Mouse (Mus musculus) frontal cortex, postnatal 36 days (tissue): ENCODE measurements around the gene Serpinf2.
"Not testable (repeated sequence)": the region's sequence is repeated elsewhere in the genome, so short reads cannot be mapped to it uniquely, and the experiment has no call there.

Experiments
- DNase-seq, 2 experiments: peaks; one replicate each; pipeline ENCODE4 v3.0.0; 2022; ENCODE audit warnings: low spot score in 2 of 2

Gene Serpinf2

DNA sequence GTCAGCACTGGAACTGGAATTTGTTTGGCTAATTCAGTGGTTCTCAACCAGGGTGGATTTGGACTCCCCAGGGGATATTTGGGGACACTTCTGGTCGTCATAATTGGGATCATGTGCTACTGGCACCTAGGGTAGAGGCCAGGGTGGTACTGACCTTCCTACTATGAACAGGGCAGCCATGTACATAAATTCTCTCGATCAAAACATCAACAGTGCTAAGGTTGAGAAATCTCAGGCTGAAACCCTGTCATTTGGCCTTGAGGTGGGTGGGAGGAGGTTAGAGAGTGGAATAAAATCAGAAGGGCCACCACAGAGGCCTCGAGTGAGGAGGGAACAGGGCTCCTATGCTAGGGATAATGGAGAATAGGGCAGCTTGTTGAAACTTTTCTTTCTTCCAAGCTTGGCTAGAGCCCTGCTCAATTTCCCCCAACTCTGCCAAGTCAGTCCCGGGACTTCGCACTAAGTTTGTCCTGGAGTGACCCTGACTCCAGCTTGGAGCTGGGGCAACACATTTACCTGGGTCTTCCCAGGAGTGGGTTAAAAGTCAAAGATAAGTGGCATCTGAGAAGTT, 19.8 kb upstream of the Serpinf2 start:
- DNase-seq = no peak

DNA sequence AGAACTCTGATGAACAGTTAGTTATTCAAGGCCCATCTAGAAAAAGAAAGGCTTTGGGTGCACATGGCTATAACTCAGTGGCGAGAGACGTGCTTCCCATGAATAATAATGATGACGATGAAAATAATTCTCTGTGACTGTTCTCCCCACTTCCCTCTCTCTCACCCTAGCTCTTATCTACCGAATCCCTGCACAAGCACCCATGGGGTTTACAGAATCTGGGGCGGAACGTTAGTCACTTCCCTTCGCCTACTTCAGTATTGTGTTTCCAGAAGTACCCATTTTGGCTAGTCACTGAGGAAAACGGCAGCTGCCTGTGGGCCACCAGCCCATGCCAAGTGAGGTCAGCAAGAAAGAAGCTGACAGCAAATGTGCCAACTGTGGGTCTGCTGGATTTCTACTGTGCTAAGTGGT, 19.2 kb upstream of the Serpinf2 start:
- no peak for DNase-seq

GRCm38 (mm10) chr11:75458169-75458568, 18.8 kb upstream of the Serpinf2 start:
- DNase-seq = no peak

GRCm38 (mm10) chr11:75456440-75456871, 17.1 kb upstream of the Serpinf2 start:
- no peak for DNase-seq

DNA sequence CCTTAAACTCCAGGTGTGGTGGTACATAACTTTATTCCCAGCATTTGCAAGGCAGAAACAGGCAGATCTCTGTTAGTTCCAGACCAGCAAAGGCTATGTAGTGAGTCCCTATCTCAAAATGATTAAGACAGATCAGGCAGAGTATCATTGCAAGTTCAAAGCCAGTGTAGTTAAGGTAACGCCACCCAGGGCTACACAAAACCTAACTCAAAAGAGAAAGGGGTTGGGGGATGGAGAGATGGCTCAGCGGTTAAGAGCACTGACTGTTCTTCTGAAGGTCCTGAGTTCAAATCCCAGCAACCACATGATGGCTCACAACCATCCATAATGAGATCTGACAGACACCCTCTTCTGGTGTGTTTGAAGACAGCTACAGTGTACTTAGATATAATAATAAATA, 16.6 kb upstream of the Serpinf2 start:
- not testable (repeated sequence) for DNase-seq

- DNase-seq = no peak
Observed at GRCm38 (mm10) chr11:75455041-75455736, 15.8 kb upstream of the Serpinf2 start.

- peak; percentile 88 to 91 for DNase-seq
Observed at GRCm38 (mm10) chr11:75453991-75454930, 14.9 kb upstream of the Serpinf2 start, which contains the start of gene Wdr81. Gene Wdr81, minus strand, starts transcription at chr11:75454717.

DNA sequence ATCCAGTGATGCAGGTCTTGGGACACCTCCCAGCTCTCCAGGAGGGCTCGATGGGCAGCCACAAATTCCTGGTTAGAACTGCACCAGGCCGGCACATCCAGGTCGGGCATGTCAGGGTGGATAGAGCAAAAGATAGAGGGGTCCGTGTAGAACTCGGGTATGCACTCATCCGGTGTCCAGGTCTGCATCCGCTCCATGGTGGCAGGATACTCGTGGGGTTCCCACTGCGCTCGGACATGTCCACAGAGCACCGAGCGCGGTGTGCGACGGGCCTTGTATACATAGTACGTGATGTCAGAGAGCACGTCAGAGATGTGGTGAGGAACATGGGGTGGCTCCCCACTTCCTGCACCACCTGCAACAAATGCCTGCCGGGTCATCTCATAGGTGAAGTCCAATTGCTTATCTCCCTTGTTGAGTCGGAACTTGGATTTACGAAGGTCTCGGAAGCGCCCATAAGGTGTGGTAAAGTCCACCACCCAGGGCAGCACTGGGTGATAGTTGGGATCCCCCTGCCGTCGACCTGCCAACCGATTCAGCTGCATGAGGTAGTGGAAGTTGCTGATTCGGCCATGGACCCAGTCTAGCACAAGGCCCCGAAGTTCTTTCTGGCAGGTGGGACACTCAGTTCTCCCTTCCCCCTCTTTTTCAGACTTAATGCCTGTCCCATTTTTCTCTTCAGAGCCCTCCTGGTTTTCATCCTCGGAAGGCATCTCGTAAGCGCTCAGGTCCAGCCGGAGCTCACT, 13.6 kb upstream of the Serpinf2 start:
- DNase-seq = no peak

GRCm38 (mm10) chr11:75452081-75452480, 12.7 kb upstream of the Serpinf2 start:
- DNase-seq = no peak

GRCm38 (mm10) chr11:75450936-75451335, 11.5 kb upstream of the Serpinf2 start:
- no peak for DNase-seq

GRCm38 (mm10) chr11:75450304-75450908, 11.0 kb upstream of the Serpinf2 start:
- no peak for DNase-seq

DNA sequence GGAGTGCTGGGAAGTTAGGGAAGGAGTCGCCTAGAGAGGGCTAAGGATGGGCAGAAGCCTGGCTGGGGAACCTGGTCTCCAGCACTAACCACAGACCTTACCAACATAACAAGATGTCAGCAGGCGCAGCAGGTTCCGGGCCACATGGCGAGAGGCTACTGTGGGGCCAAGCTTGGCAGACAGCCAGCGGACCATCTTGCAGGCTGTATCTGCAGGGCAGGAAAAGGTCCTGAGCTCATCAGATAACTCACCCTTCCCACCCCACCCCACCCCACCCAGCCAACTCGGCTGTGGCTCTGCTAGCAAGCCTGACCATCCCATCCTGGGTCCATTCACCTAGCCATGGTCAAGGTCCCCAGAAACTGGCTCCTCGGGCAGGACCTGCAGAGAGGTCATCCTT, 10.3 kb upstream of the Serpinf2 start:
- DNase-seq = no peak

- DNase-seq = no peak
Observed at GRCm38 (mm10) chr11:75448575-75448974, 9.2 kb upstream of the Serpinf2 start.

GRCm38 (mm10) chr11:75443711-75444110, 4.3 kb upstream of the Serpinf2 start:
- no peak for DNase-seq

DNA sequence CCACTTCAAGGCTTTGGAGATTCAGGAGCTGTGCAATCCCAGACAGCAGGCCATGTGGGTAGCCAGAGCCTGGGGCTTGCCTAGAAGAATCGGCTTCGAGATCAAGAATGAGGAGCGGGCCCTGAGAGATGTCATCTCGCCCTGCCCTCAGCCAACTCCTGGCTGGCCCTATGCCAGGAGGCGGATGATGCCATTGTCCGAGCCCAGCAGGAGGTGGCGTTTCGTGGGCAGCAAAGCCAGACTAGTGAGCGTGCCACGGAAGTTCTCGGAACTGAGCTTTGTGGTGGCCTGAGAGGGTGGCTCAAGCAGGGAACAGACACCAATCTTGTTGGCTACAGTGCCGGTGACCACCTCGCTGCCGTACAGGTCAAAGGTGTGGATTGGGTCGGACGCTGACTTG, 2.2 kb upstream of the Serpinf2 start:
- DNase-seq = no peak

DNA sequence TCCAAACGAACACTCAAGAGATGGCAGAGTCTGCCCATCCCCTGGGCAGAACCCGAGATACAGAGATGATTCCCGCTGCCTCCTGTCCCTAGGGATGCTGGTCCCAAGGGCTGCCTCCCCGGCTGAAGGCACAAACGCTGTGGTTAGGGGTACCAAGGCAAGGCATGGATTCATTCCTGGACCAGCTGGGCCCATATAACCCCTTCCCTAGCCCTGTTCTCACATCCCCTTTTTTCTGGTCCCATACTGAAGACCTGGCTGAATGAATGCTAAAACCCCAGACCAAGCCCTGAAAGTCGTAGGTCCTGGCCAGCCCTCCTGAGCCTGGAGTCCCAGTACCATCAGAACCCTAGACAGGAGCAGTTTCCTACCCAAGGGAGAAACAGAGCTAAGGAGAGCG, 1.6 kb upstream of the Serpinf2 start:
- no peak for DNase-seq

GRCm38 (mm10) chr11:75439951-75440350, 560 bp upstream of the Serpinf2 start:
- no peak for DNase-seq

- no peak for DNase-seq
Observed at GRCm38 (mm10) chr11:75438804-75439203, 587 bp downstream of the Serpinf2 start.

GRCm38 (mm10) chr11:75438194-75438593, 1.2 kb downstream of the Serpinf2 start:
- no peak for DNase-seq

DNA sequence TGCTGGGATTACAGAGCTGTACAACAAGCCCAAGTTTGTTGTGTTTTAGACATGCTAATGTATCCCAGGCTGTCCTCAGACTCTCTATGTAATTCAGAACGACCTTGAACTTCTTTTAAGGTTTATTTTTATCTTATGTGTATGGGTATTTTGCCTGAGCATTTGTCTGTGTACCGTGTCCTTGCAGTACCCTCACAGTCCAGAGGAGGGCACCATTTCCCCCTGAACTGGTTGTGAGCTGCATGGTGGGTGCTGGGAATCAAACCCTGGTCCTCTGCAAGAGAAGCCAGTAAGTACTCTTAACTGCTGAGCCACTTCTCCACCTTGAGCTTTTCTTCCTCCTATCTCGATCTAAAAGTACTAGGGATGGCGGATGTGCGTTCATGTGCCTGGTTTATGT, 5.3 kb downstream of the Serpinf2 start:
- DNase-seq = no peak

DNA sequence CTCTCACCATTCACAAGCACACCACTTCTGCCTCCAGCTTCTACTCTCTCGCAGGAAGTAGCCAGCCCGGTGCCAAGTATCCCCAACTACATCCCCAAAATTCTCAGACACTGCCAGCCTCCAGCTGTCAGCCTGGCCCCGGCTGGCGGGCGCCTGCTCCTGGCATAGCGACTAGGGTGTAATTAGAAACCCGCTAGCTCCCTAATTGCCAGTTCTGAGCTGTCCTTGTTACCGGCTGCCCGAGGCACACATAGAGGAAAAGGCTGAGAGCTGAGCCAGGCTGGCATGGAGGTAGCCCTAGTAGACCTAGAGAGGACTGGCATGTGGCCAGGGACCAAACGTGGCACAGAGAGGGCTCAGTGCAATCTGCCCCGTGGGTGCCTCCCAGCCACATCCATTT, 8.1 kb downstream of the Serpinf2 start:
- DNase-seq = peak; percentile 54 to 74
